In the genomic region with DNA sequence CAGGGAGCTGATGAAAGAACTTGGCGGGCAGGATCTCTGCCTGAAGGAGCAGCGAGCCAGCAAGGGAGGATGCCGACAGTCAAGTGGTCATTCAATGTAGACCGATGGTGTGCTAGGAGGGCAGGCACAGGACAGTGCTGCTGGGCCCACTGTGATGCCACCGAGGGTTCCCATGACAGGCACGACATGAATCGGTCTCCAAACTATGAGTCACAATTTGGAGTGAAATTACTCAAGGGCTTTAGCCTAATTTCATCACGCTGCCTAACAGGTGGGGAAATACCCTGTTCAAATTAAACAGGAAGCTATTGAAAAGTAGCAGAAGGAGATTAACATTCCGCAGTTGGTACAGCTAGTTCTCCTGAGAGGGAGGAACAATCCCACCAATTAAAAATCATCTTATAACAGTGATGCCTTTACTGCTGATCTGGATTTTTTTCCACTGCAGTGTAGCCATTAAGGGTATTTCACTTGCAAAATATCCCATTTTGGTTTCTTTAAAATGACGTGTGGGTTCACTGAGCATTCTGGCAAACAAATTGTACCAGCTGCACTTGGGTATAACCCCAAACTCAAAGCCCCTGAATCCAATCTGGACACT, we compare ENCODE assay signal across 8 mouse cellular contexts.
DNase-seq lines count a peak whose midpoint lies in the region; ATAC-seq and TF ChIP-seq lines count a peak whose summit lies in the region.

No protein-coding gene starts in this region.

- WGBS in liver, postnatal 0 days (ENCODE audit: insufficient replicate concordance), result 70% methylated on average over 10 of the region's 10 CpGs
- 85% methylated on average over 10 of the region's 10 CpGs for WGBS in liver, embryonic 11.5 days
- 12% methylated on average over 10 of the region's 10 CpGs for WGBS in forebrain, embryonic 16.5 days
- 61% methylated on average over 10 of the region's 10 CpGs for WGBS in midbrain, postnatal 0 days
- WGBS in heart, embryonic 10.5 days, result 81% methylated on average over 10 of the region's 10 CpGs

- H3K27ac ChIP-seq in liver, postnatal 0 days (ENCODE audit: low read depth), result 0 out of 2 replicates have a peak overlapping the region, but pooled peaks have one; percentile 29
- no peak overlapping the region for H3K27ac ChIP-seq in liver, embryonic 11.5 days (ENCODE audit: low read depth, low read length)
- H3K27ac ChIP-seq in forebrain, embryonic 16.5 days (ENCODE audit: low read length), result peak overlapping the region; percentile 39; the same call in 1 of the 2 replicates
- no peak overlapping the region for H3K27ac ChIP-seq in midbrain, postnatal 0 days (ENCODE audit: low read depth, low read length)
- no peak overlapping the region for H3K27ac ChIP-seq in heart, embryonic 10.5 days

- H3K9me3 ChIP-seq in liver, postnatal 0 days (ENCODE audit: low read length), result no peaks in the 10 kb centered on the region
- H3K9me3 ChIP-seq in liver, embryonic 11.5 days (ENCODE audit: control insufficient read depth, low read length), result no peaks in the 10 kb centered on the region
- no peaks in the 10 kb centered on the region for H3K9me3 ChIP-seq in forebrain, embryonic 16.5 days (ENCODE audit: control insufficient read depth, low read length)
- H3K9me3 ChIP-seq in midbrain, postnatal 0 days (ENCODE audit: low read length), result no peaks in the 10 kb centered on the region
- no peaks in the 10 kb centered on the region for H3K9me3 ChIP-seq in heart, embryonic 10.5 days

- H3K27me3 ChIP-seq in liver, postnatal 0 days (ENCODE audit: insufficient read depth, low read length), result no peaks in the 10 kb centered on the region
- H3K27me3 ChIP-seq in liver, embryonic 11.5 days (replicated peaks; ENCODE audit: control insufficient read depth, insufficient read depth, low read length), result no peaks in the 10 kb centered on the region
- H3K27me3 ChIP-seq in forebrain, embryonic 16.5 days (replicated peaks; ENCODE audit: control insufficient read depth, insufficient read depth, low read length), result no peaks in the 10 kb centered on the region
- H3K27me3 ChIP-seq in midbrain, postnatal 0 days (ENCODE audit: insufficient read depth, low read length), result no peaks in the 10 kb centered on the region
- no peaks in the 10 kb centered on the region for H3K27me3 ChIP-seq in heart, embryonic 10.5 days (ENCODE audit: insufficient read depth, poor library complexity, severe bottlenecking)

- H3K9ac ChIP-seq in liver, postnatal 0 days (replicated peaks), result no peak overlapping the region
- H3K9ac ChIP-seq in liver, embryonic 11.5 days (ENCODE audit: low read depth, low read length), result no peak overlapping the region
- H3K9ac ChIP-seq in forebrain, embryonic 16.5 days (replicated peaks; ENCODE audit: low read depth, low read length), result no peak overlapping the region
- H3K9ac ChIP-seq in midbrain, postnatal 0 days (replicated peaks; ENCODE audit: low read length, poor library complexity, severe bottlenecking), result no peak overlapping the region

- H3K4me1 ChIP-seq in liver, postnatal 0 days (ENCODE audit: insufficient read depth), result 0 out of 2 replicates have a peak, but pooled peaks cover 3% of the 10 kb centered on the region
- H3K4me1 ChIP-seq in liver, embryonic 11.5 days (replicated peaks; ENCODE audit: control insufficient read depth, insufficient read depth, low read length), result no peaks in the 10 kb centered on the region; the same call in 1 of the 2 replicates
- peaks cover 13% of the 10 kb centered on the region for H3K4me1 ChIP-seq in forebrain, embryonic 16.5 days (replicated peaks; ENCODE audit: control insufficient read depth, insufficient read depth, low read length)
- H3K4me1 ChIP-seq in midbrain, postnatal 0 days (ENCODE audit: insufficient read depth, low read length), result no peaks in the 10 kb centered on the region
- H3K4me1 ChIP-seq in heart, embryonic 10.5 days, result peaks cover 22% of the 10 kb centered on the region

- H3K4me3 ChIP-seq in liver, postnatal 0 days (ENCODE audit: low read depth, low read length), result no peak overlapping the region
- H3K4me3 ChIP-seq in liver, embryonic 11.5 days (ENCODE audit: low read depth, low read length), result no peak overlapping the region
- H3K4me3 ChIP-seq in forebrain, embryonic 16.5 days (replicated peaks; ENCODE audit: low read length), result no peak overlapping the region
- H3K4me3 ChIP-seq in midbrain, postnatal 0 days (ENCODE audit: low read depth, low read length), result no peak overlapping the region
- no peak overlapping the region for H3K4me3 ChIP-seq in heart, embryonic 10.5 days

- H3K36me3 ChIP-seq in liver, postnatal 0 days (replicated peaks; ENCODE audit: insufficient read depth, low read length), result no peaks in the 10 kb centered on the region
- no peaks in the 10 kb centered on the region for H3K36me3 ChIP-seq in liver, embryonic 11.5 days (ENCODE audit: control insufficient read depth, insufficient read depth, low read length)
- no peaks in the 10 kb centered on the region for H3K36me3 ChIP-seq in forebrain, embryonic 16.5 days (ENCODE audit: control insufficient read depth, insufficient read depth)
- H3K36me3 ChIP-seq in midbrain, postnatal 0 days (ENCODE audit: insufficient read depth, low read length), result no peaks in the 10 kb centered on the region
- H3K36me3 ChIP-seq in heart, embryonic 10.5 days, result peaks cover 4% of the 10 kb centered on the region; the same call in 1 of the 2 replicates

- peak; percentile 23 for DNase-seq in adrenal gland, adult 2 months
- DNase-seq in adrenal gland, adult 18-20 months (ENCODE audit: low spot score in 2 of 2), result no peak
- peak; percentile 18 for DNase-seq in liver, postnatal 0 days
- no peak for DNase-seq in liver, embryonic 11.5 days (ENCODE audit: low spot score)
- peak; percentile 50 for DNase-seq in midbrain, postnatal 0 days (ENCODE audit: low spot score)
- no peak for DNase-seq in embryo, embryonic 10.5 days (ENCODE audit: low spot score)
- DNase-seq in heart, embryonic 10.5 days (ENCODE audit: low spot score), result no peak

- no peak for TF ChIP-seq CTCF in liver, postnatal 0 days (IDR thresholded peaks at IDR 0.05; ENCODE audit: low read depth)
- TF ChIP-seq CTCF in midbrain, postnatal 0 days (IDR thresholded peaks at IDR 0.05), result no peak

- no peak overlapping the region for H3K4me2 ChIP-seq in liver, postnatal 0 days (ENCODE audit: low read depth, low read length)
- H3K4me2 ChIP-seq in liver, embryonic 11.5 days, result no peak overlapping the region
- H3K4me2 ChIP-seq in forebrain, embryonic 16.5 days (ENCODE audit: low read length), result peak overlapping the region; percentile 21
- H3K4me2 ChIP-seq in midbrain, postnatal 0 days (ENCODE audit: low read depth, low read length, poor library complexity, severe bottlenecking), result no peak overlapping the region

- no peak for TF ChIP-seq EP300 in liver, postnatal 0 days (IDR thresholded peaks at IDR 0.05; ENCODE audit: low read depth)

- no peak for ATAC-seq in liver, postnatal 0 days
- no peak for ATAC-seq in liver, embryonic 11.5 days (replicated peaks; ENCODE audit: low FRiP score)
- ATAC-seq in forebrain, embryonic 16.5 days, result peak; percentile 94
- ATAC-seq in midbrain, postnatal 0 days (ENCODE audit: low FRiP score), result no peak

Comparison
In these comparisons a context has a peak if more than half of its experiments do, and no peak if none do; other contexts are left out.
1. DNase-seq: peak in adrenal gland, adult 2 months (single experiment), liver, postnatal 0 days (single experiment) and midbrain, postnatal 0 days (single experiment); none in adrenal gland, adult 18-20 months (0 of 2), liver, embryonic 11.5 days (single experiment), embryo, embryonic 10.5 days (single experiment) and heart, embryonic 10.5 days (single experiment).
2. H3K27ac ChIP-seq: peak in liver, postnatal 0 days (single experiment) and forebrain, embryonic 16.5 days (single experiment); none in liver, embryonic 11.5 days (single experiment), midbrain, postnatal 0 days (single experiment) and heart, embryonic 10.5 days (single experiment).